Mouse (Mus musculus) macrophage (primary cell): ENCODE results near the gene Anks1b. TPM values are rescaled to one million over a fixed set of nuclear protein-coding genes. Genes with fewer than 3 reads are reported as not detected.

Experiments used
- H3K27ac ChIP-seq: fragments of 350-480 bp; formaldehyde crosslinking; 2 replicates; pipeline ENCODE4 v1.9.0; 2021
- H3K36me3 ChIP-seq: fragments of 350-480 bp; formaldehyde crosslinking; 2 replicates; pipeline ENCODE4 v1.9.0; 2021; ENCODE audit errors: inconsistent target
- H3K4me3 ChIP-seq: fragments of 350-480 bp; formaldehyde crosslinking; 2 replicates; pipeline ENCODE4 v1.9.0; 2021; ENCODE audit errors: inconsistent target
- H3K79me2 ChIP-seq: fragments of 350-480 bp; formaldehyde crosslinking; 2 replicates; pipeline ENCODE4 v1.9.0; 2021; ENCODE audit errors: inconsistent target
- WGBS: methylation state at CpG from one replicate; pipeline ENCODE4 v1.1.7; 2026; ENCODE audit warnings: inconsistent platforms; ENCODE audit not compliant: missing documents; 5-methylcytosine and 5-hydroxymethylcytosine counted together
- polyA plus RNA-seq: library from polyadenylated mRNA; stranded (reverse); fragments of 250-400 nt; gene quantifications from 3 replicates; pipeline ENCODE4 v1.2.4, GENCODE M21; 2018; ENCODE audit warnings: inconsistent platforms

The Anks1b gene
- polyA plus RNA-seq, 1 experiment from 2014 or later: not detected

- peaks cover 62% of the 10 kb centered on the region for H3K36me3 ChIP-seq
- H3K27ac ChIP-seq: no peak overlapping the region
- 85% methylated on average over 6 of the region's 6 CpGs for WGBS
- no peak overlapping the region for H3K4me3 ChIP-seq
- no peaks in the 10 kb centered on the region; the same call in 1 of the 2 replicates for H3K79me2 ChIP-seq
Observed at GRCm38 (mm10) chr10:90990340-90990739, 1117.0 kb downstream of the Anks1b start.

GRCm38 (mm10) chr10:90992237-90992636 is 1118.9 kb downstream of the Anks1b start:
- H3K36me3 ChIP-seq: peaks cover 76% of the 10 kb centered on the region
- WGBS: 96% methylated on average over 6 of the region's 6 CpGs
- H3K27ac ChIP-seq: no peak overlapping the region
- no peak overlapping the region for H3K4me3 ChIP-seq
- no peaks in the 10 kb centered on the region; the same call in 1 of the 2 replicates for H3K79me2 ChIP-seq

- 95% methylated on average over 5 of the region's 5 CpGs for WGBS
- no peak overlapping the region for H3K4me3 ChIP-seq
- no peaks in the 10 kb centered on the region; the same call in 1 of the 2 replicates for H3K79me2 ChIP-seq
- peaks cover 84% of the 10 kb centered on the region for H3K36me3 ChIP-seq
- H3K27ac ChIP-seq: no peak overlapping the region
Observed at GRCm38 (mm10) chr10:90993869-90994268, 1120.6 kb downstream of the Anks1b start.

- Histone ChIP-seq H3K79me2 (no peaks in the 10 kb centered on the region; the same call in 1 of the 2 replicates), H3K4me3 (no peak overlapping the region), H3K36me3 (peaks cover 79% of the 10 kb centered on the region), H3K27ac (no peak overlapping the region)
- WGBS: 85% methylated on average over 5 of the region's 5 CpGs
Observed at GRCm38 (mm10) chr10:90999899-91000298, 1126.6 kb downstream of the Anks1b start.

GRCm38 (mm10) chr10:91001421-91001820 is 1128.1 kb downstream of the Anks1b start:
- Histone ChIP-seq H3K4me3 (no peak overlapping the region), H3K79me2 (no peaks in the 10 kb centered on the region; the same call in 1 of the 2 replicates), H3K36me3 (peaks cover 80% of the 10 kb centered on the region), H3K27ac (no peak overlapping the region)
- WGBS: 88% methylated on average over 13 of the region's 13 CpGs

- H3K4me3 ChIP-seq: no peak overlapping the region
- H3K79me2 ChIP-seq: no peaks in the 10 kb centered on the region; the same call in 1 of the 2 replicates
- peaks cover 73% of the 10 kb centered on the region for H3K36me3 ChIP-seq
- H3K27ac ChIP-seq: no peak overlapping the region
- WGBS: 96% methylated on average over 12 of the region's 12 CpGs
Observed at GRCm38 (mm10) chr10:91005858-91006538, 1132.7 kb downstream of the Anks1b start.

Other genes starting within 250 kb of the Anks1b start
- gene Scyl2, start 187.2 kb upstream of the Anks1b start, polyA plus RNA-seq: 26.7 to 47.7 TPM (median 33.0 TPM) in 3 replicates
- gene Actr6, start 141.2 kb upstream of the Anks1b start, polyA plus RNA-seq: 12.9 to 14.2 TPM (median 13.9 TPM) in 3 replicates
- 32.8 to 54.1 TPM (median 35.0 TPM) in 3 replicates for gene Uhrf1bp1l, start 128.5 kb upstream of the Anks1b start, polyA plus RNA-seq